Mouse (Mus musculus) limb, embryonic 13.5 days (tissue): ENCODE measurements around the gene Nupr1. TPM values are rescaled to one million over a fixed set of nuclear protein-coding genes. Genes with fewer than 3 reads are reported as not detected.

Source experiments
- ATAC-seq: fragments of 200-750 bp; cut with Nextera tagmentation; 2 replicates; pipeline ENCODE4 v1.8.0; 2017; ENCODE audit warnings: low read depth, moderate number of reproducible peaks, moderate TSS enrichment; ENCODE audit not compliant: low FRiP score
- H3K27ac ChIP-seq: fragments of 300-500 bp; sonication (generic); 2 replicates; pipeline ENCODE4 v1.5.1; 2015; ENCODE audit warnings: inconsistent platforms, mild to moderate bottlenecking, moderate library complexity
- H3K27me3 ChIP-seq: fragments of 300-500 bp; sonication (generic); 2 replicates; pipeline ENCODE4 v1.6.1; 2015; ENCODE audit warnings: mild to moderate bottlenecking, inconsistent platforms
- H3K36me3 ChIP-seq: fragments of 300-500 bp; sonication (generic); 2 replicates; pipeline ENCODE4 v1.6.1; 2015; ENCODE audit warnings: inconsistent platforms, mild to moderate bottlenecking, moderate library complexity
- H3K4me1 ChIP-seq: fragments of 300-500 bp; sonication (generic); 2 replicates; pipeline ENCODE4 v1.6.1; 2015; ENCODE audit warnings: inconsistent platforms
- H3K4me2 ChIP-seq: fragments of 300-500 bp; sonication (generic); replicated peaks from 2 replicates; pipeline ENCODE4 v1.6.1; 2015; ENCODE audit warnings: inconsistent platforms, mild to moderate bottlenecking, moderate library complexity
- H3K4me3 ChIP-seq: fragments of 300-500 bp; sonication (generic); 2 replicates; pipeline ENCODE4 v1.5.1; 2015; ENCODE audit warnings: moderate library complexity, mild to moderate bottlenecking, inconsistent platforms
- H3K9ac ChIP-seq: fragments of 300-500 bp; sonication (generic); 2 replicates; pipeline ENCODE4 v1.6.1; 2015; ENCODE audit warnings: mild to moderate bottlenecking, inconsistent platforms
- H3K9me3 ChIP-seq: fragments of 300-500 bp; sonication (generic); 2 replicates; pipeline ENCODE4 v1.6.1; 2016; ENCODE audit warnings: inconsistent platforms
- WGBS: fragments of 180-500 bp; shearing (Covaris S2); methylation state at CpG from one replicate; pipeline ENCODE4 v1.1.7; 2015; 5-methylcytosine and 5-hydroxymethylcytosine counted together
- polyA plus RNA-seq: library from polyadenylated mRNA; unstranded; fragments of >200 nt; fragmentation: Nextera tagmentation; extraction: Ambion mirVana; gene quantifications from 2 replicates; pipeline ENCODE4 v1.2.1, GENCODE M21; 2015

Nupr1 gene
- polyA plus RNA-seq, 1 experiment from 2014 or later, result 4.7 TPM

DNA sequence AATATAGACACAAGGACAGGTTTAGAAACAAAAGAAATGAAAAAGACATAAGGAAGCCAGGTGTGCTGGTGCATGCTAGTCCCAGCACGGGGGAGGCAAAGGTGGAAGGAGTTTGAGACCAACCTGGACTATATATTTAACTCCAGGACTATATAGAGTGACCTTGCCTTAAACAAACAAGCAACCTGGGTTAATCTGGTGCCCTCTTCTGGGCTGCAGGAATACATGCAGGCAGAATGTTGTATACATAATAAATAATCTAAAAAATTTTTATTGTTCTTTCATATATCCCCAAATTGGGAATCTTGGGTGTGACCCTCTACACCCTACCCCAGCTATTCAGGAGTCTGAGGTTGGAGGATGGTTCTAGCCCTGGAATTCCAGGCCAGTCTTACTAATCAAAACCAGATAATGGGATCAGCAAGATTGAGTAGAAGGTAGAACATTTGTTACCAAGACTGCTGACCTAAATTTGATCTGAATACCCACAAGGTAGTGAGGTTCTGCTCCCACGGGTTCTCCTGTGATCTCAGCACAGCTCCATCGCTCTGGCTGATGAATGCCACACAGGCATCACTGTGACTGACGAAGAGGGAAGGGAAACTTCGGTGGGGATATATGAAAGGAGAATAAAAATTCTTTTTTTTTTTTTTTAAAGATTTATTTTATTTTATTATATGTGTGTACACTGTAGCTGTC lies 12.0 kb upstream of the Nupr1 start:
- Histone ChIP-seq H3K4me2 (no peak overlapping the region), H3K27me3 (no peaks in the 10 kb centered on the region), H3K4me1 (peaks cover 7% of the 10 kb centered on the region; the same call in 1 of the 2 replicates), H3K27ac (no peak overlapping the region), H3K4me3 (no peak overlapping the region), H3K9me3 (no peaks in the 10 kb centered on the region), H3K36me3 (no peaks in the 10 kb centered on the region), H3K9ac (no peak overlapping the region)
- ATAC-seq, result no peak
- WGBS, result 74% methylated on average over 5 of the region's 5 CpGs

DNA sequence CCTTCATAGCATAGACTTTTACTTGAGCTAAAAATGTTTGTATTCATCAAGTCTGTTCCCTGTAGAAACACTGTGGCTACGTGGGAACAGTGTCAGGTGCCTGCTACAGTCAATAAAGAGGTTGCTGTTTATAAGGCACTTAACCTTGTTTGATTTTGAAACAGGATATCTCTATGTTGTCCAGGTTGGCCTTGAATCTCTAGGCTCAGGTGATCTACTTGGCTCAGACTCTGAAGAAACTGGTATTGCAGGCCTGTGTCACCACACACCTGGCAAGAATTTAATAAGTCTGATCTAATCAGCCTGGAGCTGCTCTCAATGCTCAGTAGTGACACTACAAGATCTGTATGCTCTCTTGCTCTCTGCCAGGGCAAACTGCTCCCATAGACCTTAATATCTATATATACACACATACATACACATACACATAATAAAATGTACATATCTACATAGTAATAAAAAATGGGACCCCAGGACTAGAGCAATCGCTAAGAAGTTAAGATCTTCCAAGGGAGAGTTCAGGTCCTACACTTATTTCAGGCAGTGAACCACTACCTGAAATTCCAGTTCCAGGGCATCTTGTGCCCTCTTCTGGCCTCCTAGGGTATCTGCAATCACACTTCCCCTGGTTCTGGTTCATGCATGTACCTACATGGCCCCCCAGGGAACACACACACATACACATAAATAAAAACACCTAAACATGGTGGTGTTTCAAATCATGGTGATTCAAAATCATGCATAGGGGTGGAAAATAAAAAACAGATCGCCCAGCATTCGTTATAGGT lies 6.3 kb upstream of the Nupr1 start:
- no peak overlapping the region for H3K4me2 ChIP-seq
- no peaks in the 10 kb centered on the region for H3K27me3 ChIP-seq
- no peak overlapping the region for H3K4me3 ChIP-seq
- H3K27ac ChIP-seq, result no peak overlapping the region
- no peaks in the 10 kb centered on the region for H3K36me3 ChIP-seq
- WGBS, result 12% methylated on average over 4 of the region's 4 CpGs
- no peak for ATAC-seq
- H3K9ac ChIP-seq, result no peak overlapping the region
- H3K4me1 ChIP-seq, result peaks cover 24% of the 10 kb centered on the region
- no peaks in the 10 kb centered on the region for H3K9me3 ChIP-seq

DNA sequence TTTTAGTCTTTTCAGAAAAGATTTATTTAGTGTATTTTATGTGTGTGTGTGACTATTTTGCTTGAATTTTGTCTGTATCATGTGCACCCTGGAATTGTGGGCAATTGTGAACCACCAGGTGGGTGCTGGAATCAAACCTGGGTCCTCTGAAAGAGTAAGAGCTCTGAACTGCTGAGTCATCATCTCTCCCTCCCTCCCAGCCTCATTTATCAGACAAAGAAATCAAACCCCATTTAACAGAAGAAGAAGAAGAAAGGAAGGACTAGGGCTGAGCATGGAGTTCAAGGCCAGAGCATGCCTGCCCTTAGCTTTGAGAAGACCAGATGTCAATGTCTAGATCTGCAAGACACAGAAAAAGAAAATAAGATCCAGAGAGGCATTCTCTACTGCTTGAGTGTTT lies 4.7 kb upstream of the Nupr1 start:
- H3K4me2 ChIP-seq, result no peak overlapping the region
- H3K4me3 ChIP-seq, result no peak overlapping the region
- no peak overlapping the region for H3K27ac ChIP-seq
- no peaks in the 10 kb centered on the region for H3K36me3 ChIP-seq
- peaks cover 24% of the 10 kb centered on the region for H3K4me1 ChIP-seq
- H3K9me3 ChIP-seq, result no peaks in the 10 kb centered on the region
- no peak overlapping the region for H3K9ac ChIP-seq
- no peak for ATAC-seq
- H3K27me3 ChIP-seq, result no peaks in the 10 kb centered on the region

DNA sequence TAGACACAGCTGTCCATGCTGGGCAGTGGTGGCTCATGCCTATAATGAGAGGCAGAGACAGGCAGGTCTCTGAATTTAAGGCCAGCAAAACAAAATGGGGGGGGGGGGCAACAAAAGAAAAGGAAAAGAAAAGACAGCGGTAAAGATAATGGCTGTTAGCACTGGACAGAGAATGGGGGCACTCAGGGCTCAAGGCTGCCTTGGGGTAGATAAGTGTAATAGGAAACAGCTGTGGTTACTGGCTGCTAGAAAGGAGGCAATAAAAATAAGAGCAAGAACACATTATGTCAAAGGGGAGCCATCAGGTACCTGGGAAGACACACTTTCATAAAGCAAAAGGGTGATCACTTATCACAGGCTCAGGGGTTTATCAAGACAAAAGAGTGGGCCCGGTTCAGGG lies 1.8 kb upstream of the Nupr1 start:
- WGBS, result 55% methylated on average over 2 of the region's 2 CpGs
- ATAC-seq, result no peak
- no peak overlapping the region for H3K4me2 ChIP-seq
- H3K36me3 ChIP-seq, result no peaks in the 10 kb centered on the region
- no peaks in the 10 kb centered on the region for H3K27me3 ChIP-seq
- no peak overlapping the region for H3K9ac ChIP-seq
- H3K4me1 ChIP-seq, result peaks cover 16% of the 10 kb centered on the region
- no peaks in the 10 kb centered on the region for H3K9me3 ChIP-seq
- H3K4me3 ChIP-seq, result no peak overlapping the region
- H3K27ac ChIP-seq, result no peak overlapping the region

DNA sequence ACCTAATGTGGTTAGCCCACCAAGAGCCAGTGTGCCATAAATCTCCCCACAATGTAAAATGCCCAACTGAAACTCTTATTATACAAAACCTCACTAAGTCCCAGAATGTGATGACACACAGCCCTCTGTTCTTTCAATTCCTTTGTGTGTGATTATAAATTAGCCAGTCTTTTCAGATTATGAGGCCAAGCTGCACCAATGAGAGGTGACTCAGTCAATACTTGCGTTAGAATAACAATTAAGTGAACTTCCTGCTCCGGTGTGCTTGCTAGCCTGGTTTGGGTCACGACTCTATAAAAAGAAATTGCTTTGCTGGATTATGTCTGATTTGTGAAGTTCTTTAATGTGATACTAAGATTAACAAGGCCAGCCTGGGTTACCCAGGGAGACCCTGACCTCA lies 746 bp downstream of the Nupr1 start:
- H3K4me2 ChIP-seq, result no peak overlapping the region
- peaks cover 26% of the 10 kb centered on the region for H3K4me1 ChIP-seq
- H3K27ac ChIP-seq, result no peak overlapping the region
- no peaks in the 10 kb centered on the region for H3K27me3 ChIP-seq
- H3K36me3 ChIP-seq, result no peaks in the 10 kb centered on the region
- H3K4me3 ChIP-seq, result no peak overlapping the region
- no peak overlapping the region for H3K9ac ChIP-seq
- 29% methylated on average over 3 of the region's 3 CpGs for WGBS
- no peaks in the 10 kb centered on the region for H3K9me3 ChIP-seq
- ATAC-seq, result no peak

DNA sequence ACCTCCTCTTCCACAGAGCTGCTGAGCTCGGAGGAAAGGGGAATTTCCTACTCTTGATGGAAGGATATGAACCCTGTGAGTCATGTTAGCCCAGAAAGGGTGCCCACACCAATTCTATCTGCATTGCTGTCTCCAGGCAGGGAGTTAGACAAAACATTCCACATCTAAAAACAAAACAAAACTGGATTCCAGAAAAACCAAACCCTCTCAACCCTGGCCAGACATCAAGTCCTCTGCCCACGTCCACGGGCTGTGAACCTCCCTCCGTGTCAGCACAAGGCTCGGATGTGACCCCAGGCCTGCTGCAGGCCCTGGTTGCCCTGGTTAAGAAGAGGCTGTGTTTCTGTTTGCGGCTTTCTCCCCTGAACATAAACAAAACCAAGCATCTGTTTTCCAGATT lies 2.5 kb downstream of the Nupr1 start:
- Histone ChIP-seq H3K36me3 (no peaks in the 10 kb centered on the region), H3K4me2 (no peak overlapping the region), H3K9me3 (no peaks in the 10 kb centered on the region), H3K27ac (no peak overlapping the region), H3K27me3 (no peaks in the 10 kb centered on the region), H3K9ac (peak overlapping the region; percentile 4; the same call in 1 of the 2 replicates), H3K4me1 (peaks cover 10% of the 10 kb centered on the region; the same call in 1 of the 2 replicates), H3K4me3 (no peak overlapping the region)
- no peak for ATAC-seq
- WGBS, result 40% methylated on average over 6 of the region's 6 CpGs

DNA sequence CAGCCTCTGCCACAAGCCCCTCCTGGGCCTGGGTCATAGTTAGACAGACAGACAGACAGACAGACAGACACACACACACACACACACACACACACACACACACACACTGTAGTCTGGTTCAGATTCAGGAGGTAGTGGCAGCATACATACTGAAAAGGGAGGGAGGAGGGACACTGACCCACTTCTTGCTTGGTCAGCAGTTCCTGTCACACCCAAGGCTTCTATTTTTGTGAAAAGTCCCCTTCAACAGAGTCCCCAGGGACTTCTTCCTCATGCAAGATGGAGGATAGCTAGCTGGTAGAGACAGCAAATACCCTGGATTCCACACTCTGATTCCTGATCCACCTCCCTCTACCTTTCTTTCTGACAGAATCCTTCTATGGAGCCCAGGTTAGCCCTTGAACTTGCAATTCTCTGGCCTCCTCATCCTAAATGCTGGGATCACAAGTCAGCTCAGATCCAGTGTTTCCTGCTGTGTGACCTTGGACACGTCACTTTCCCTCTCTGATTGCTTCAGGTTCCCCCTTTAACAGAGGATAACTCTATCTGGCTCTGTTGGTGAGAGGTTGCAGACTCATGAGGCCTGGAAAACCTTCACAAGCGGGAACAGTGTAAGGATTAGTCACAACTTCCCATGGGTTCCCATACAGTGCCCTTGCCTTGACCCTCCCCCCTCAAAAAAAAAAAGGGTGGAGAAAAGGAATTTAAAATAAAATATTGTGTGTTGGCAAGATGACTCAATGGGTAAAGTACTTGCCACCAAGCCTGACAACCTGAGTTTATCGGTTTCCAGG lies 4.7 kb downstream of the Nupr1 start:
- H3K36me3 ChIP-seq, result no peaks in the 10 kb centered on the region
- WGBS, result 86% methylated on average over 3 of the region's 3 CpGs
- H3K9me3 ChIP-seq, result no peaks in the 10 kb centered on the region
- H3K4me3 ChIP-seq, result no peak overlapping the region
- no peak overlapping the region for H3K27ac ChIP-seq
- H3K9ac ChIP-seq, result no peak overlapping the region
- H3K4me1 ChIP-seq, result peaks cover 16% of the 10 kb centered on the region
- no peak overlapping the region for H3K4me2 ChIP-seq
- no peaks in the 10 kb centered on the region for H3K27me3 ChIP-seq
- no peak for ATAC-seq

DNA sequence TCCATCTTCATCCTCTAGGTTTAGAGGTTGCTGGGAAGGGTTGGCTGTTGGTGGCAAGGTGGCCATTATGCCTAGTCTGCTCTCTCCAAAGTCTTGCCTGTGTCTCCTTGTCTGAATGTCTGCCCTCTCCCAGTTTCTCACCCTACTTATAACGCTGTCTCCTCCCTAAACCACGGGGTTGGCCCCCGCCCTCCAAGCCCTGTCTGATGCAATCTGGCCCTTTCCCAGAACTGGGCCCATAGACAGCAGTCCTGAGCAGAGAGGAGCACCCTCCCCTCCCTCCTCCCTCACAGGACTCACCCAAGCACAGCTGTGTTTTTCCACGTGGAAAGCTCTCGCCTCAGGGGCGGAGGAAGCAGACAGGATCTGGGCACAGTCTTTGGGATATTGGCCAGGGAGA lies 5.3 kb downstream of the Nupr1 start:
- no peak overlapping the region for H3K4me2 ChIP-seq
- peaks cover 16% of the 10 kb centered on the region for H3K4me1 ChIP-seq
- no peak overlapping the region for H3K27ac ChIP-seq
- H3K36me3 ChIP-seq, result no peaks in the 10 kb centered on the region
- H3K4me3 ChIP-seq, result no peak overlapping the region
- no peak for ATAC-seq
- 39% methylated on average over 6 of the region's 6 CpGs for WGBS
- no peak overlapping the region for H3K9ac ChIP-seq
- H3K27me3 ChIP-seq, result no peaks in the 10 kb centered on the region
- no peaks in the 10 kb centered on the region for H3K9me3 ChIP-seq

DNA sequence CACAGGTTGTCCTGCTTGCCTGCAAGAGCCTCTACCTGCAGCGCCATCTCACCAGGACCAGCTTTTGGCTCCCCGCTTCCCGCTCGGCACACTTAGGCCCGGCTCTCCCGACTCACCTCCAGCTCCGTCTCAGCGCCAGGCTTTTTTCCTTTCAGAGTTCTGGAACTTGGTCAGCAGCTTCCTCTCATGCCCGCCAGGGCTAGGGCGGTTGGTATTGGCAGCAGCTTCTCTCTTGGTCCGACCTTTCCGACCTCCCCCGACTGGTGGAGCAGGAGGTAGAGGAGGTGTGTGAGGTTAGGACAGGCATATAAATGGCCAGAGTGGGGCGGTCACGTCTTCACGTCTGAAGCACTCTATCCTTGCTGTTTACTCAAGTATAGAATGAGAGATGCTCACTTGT lies 5.9 kb downstream of the Nupr1 start:
- H3K4me2 ChIP-seq, result no peak overlapping the region
- peaks cover 16% of the 10 kb centered on the region for H3K4me1 ChIP-seq
- no peak overlapping the region for H3K9ac ChIP-seq
- no peaks in the 10 kb centered on the region for H3K9me3 ChIP-seq
- H3K36me3 ChIP-seq, result no peaks in the 10 kb centered on the region
- no peak overlapping the region for H3K4me3 ChIP-seq
- WGBS, result 68% methylated on average over 16 of the region's 16 CpGs
- no peak overlapping the region for H3K27ac ChIP-seq
- H3K27me3 ChIP-seq, result no peaks in the 10 kb centered on the region
- no peak for ATAC-seq

DNA sequence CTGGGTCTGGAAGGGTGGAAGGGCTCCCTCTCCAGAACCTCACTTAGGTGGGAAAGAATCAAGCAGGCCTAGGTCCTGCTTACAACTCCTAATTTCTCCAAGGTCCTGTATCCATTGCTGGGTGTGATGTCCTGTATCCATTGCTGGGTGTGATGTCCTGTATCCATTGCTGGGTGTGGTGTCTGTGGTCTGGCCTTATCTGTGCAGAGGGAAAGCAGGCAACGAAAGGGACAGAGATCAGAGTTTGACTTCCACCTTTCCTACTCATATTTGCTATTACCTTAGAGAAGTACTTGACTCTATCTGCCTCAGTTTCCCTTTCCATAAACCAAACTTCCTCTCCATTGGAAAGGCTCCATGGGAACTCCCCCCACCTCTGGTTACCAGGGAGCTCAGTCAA lies 7.3 kb downstream of the Nupr1 start:
- Histone ChIP-seq H3K4me1 (peaks cover 16% of the 10 kb centered on the region), H3K9me3 (no peaks in the 10 kb centered on the region), H3K4me3 (no peak overlapping the region), H3K36me3 (no peaks in the 10 kb centered on the region), H3K4me2 (no peak overlapping the region), H3K27ac (no peak overlapping the region), H3K27me3 (no peaks in the 10 kb centered on the region), H3K9ac (no peak overlapping the region)
- WGBS, result 88% methylated on average over 1 of the region's 1 CpGs
- ATAC-seq, result no peak

DNA sequence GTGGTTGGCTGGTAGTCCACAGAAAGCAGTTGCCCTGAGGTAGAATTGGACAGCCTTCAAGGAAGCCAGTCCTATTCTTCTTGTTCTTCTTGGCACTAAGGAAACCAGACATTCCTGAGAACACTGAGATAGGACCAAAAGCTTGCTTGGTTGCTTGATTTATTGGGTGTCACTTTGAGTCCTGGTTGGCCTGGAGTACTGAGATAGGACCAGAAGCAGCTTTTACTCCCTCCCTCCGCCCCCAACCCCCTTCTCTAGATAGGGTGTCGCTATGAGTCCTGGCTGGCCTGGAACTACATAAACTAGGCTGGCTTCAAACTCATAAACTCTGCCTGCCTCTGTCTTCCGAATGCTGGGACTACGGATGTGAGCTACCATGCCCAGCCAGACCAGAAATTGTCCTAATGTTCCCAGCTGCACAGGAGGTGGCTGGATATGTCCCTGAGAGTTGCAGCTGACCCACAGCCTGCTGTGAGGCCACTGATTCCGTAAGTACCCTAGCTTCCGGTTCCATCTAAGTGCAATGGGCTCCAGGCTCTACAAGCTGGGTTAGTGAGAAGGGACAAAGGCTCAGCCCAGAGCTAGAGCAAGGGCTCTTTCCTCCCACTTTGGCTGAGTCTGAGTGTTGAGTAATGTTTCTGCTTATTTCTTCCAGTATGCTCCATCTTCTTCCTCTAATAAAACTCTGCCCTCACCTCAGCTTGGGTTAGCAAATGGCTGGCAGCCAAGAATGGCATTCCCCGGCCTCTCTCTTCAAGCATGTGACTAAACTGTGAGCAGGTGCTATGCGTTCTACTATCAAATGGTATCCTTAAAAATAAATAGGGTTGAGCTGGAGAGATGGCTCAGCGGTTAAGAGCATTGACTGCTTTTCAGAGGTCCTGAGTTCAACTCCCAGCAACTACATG lies 9.0 kb downstream of the Nupr1 start:
- Histone ChIP-seq H3K4me3 (no peak overlapping the region), H3K9me3 (no peaks in the 10 kb centered on the region), H3K4me1 (peaks cover 16% of the 10 kb centered on the region), H3K4me2 (no peak overlapping the region), H3K27ac (no peak overlapping the region), H3K36me3 (no peaks in the 10 kb centered on the region), H3K27me3 (no peaks in the 10 kb centered on the region), H3K9ac (no peak overlapping the region)
- ATAC-seq, result no peak
- 69% methylated on average over 9 of the region's 9 CpGs for WGBS
